Mouse (Mus musculus) mouse embryonic stem cell (cell line): ENCODE data around the gene Flcn.
"Not testable (repeated sequence)": the region's sequence is repeated elsewhere in the genome, so short reads cannot be mapped to it uniquely, and the experiment has no call there.

Experiments
- in situ Hi-C, 2 experiments: fragments of 300-500 bp; cut with MboI; formaldehyde crosslinking; loops; 1 replicate in 1 of 2; 3 replicates in 1 of 2; pipeline ENCODE4 v1.14.3; 2019 to 2020; ENCODE audit warnings: low sequenced_read_pairs in 2 of 2, low pct_unique_long_range_greater_than_20kb in 1 of 2, mixed read lengths in 1 of 2; ENCODE audit not compliant: unreplicated experiment in 1 of 2

Flcn gene

GRCm38 (mm10) chr11:59809670-59810474, at the start of gene Flcn:
Gene Flcn, minus strand, starts transcription at chr11:59810016.
- in situ Hi-C loops = no loop called here

DNA sequence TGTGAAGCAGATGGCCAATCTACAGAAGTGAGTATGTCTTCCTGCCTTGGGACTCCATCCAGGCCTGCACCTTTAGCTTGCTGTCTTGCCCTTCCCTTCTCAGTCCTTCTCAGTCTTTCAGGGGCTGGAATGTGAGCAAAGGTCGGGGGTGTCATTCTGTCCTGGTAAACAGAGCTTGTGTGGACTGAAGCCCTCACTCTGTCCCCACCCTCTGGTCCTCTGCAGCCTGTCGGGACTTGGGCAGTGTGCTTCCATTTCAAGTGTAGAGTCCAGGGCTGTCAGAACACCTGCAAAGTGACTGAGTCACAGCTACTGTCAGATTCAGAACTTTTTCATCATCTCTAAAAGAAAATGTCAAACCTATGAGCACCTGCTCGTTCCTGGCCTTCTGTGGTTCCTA, 43.0 kb upstream of the Flcn start:
- in situ Hi-C loops = no loop called here

- in situ Hi-C loops = no loop called here
Measured at GRCm38 (mm10) chr11:59847891-59848884, 38.4 kb upstream of the Flcn start.

GRCm38 (mm10) chr11:59847131-59847530, 37.3 kb upstream of the Flcn start:
- in situ Hi-C loops = no loop called here

- in situ Hi-C loops = no loop called here
Measured at GRCm38 (mm10) chr11:59846311-59846710, 36.5 kb upstream of the Flcn start.

DNA sequence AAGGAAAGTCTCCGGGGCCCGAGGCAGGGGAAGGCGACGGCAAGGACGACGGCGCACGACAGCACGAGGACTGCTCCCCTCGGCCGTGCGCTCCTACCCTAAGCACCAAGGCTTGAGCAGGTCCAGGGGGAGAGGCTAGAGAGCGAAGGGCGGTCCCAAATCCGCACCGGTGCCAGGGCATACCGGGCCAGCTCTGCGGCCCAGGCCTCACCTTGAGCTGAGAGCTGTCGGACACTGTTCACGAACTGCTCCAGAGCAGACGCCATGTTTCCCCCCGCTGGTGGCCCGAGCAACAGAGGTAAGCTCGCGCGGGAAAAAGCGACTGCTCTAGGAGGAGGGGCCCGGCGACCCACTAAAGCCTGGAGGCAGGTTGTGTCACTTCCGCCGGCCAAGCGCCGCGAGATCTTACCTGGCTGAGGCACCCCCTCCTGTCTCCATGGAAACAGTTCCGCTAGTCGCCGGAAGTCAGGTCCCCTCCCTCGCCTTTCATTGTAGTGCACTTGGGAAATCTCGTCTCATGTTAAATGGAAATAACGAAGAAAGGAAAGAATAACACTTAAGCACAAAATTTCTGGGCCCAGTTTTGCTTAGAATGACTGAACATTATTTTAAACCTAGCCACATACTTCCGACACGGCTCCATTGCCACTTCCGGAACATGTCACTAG, 29.8 kb upstream of the Flcn start, which contains the start of gene Cops3:
Cops3 (minus strand) TSS at position 380 of the 668 bp plus-strand sequence.
- in situ Hi-C loops = no loop called here

DNA sequence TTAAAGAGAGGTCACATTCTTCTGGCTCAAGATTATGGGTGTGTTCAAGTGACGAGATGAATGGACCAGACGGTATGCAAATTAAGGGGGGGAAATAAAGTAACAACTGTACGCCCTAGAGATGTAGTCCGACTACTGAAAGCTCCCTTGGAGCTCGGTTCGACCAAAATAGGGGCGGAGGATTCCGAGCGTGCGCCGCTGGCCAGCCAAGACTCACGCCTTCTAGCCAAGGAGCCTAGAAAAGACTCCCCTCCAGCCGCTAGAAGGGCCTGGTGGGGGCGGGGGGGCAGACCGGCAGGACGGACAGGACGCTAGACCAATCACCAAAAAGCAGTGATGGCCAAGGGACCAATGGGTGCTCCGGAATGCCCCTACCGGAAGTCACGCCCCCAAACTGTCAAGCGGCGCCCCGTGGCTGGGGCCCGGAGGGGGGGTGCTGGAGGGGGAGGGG, 29.2 kb upstream of the Flcn start, which contains the start of gene Nt5m:
Nt5m (plus strand) TSS at position 440 of the 451 bp plus-strand sequence.
- in situ Hi-C loops = no loop called here

DNA sequence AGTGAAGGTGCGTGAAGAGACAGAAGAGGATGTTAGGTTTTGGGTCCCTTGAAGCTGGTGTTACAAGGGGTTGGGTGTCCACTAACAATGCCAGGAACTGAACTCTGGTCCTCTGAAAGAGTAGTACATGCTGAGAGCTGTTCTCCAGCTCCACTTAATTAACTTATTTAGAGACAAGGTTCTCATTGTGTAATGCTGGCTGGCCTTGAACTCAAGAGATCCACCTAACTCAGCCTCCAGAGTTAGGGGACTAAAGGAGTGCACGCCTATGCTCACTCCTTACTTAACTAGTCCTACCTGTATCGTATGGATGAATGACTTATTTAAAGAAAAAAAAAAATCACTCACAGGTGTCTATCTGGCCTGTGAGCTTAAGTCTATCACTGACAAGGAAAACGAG, 28.6 kb upstream of the Flcn start:
- in situ Hi-C loops = no loop called here

GRCm38 (mm10) chr11:59837789-59838188, 28.0 kb upstream of the Flcn start:
- in situ Hi-C loops = not testable (repeated sequence)

- in situ Hi-C loops = no loop called here
Measured at GRCm38 (mm10) chr11:59821625-59822024, 11.8 kb upstream of the Flcn start.

GRCm38 (mm10) chr11:59817916-59818315, 8.1 kb upstream of the Flcn start:
- in situ Hi-C loops = no loop called here

GRCm38 (mm10) chr11:59815482-59816065, 5.8 kb upstream of the Flcn start:
- in situ Hi-C loops = no loop called here

- in situ Hi-C loops = no loop called here
Measured at GRCm38 (mm10) chr11:59814936-59815335, 5.1 kb upstream of the Flcn start.

DNA sequence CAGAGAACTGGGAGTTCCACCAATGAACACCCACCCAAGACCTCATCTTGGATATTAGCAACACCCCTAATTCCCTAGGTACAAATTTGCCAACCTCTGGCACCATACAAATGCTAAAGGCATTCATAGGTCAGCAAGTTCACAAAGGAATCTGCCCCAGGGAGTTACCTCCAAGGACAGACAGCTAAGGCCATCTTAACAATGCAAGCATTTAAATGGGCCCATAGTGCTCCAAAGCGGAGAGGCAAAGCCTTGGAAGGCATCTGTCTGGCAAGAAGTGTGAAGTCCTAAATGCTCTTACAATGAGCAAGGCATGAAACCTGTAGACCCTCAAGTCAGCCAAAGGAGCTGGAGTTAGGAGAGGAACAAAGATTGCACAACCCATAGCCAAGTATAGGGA, 4.5 kb upstream of the Flcn start:
- in situ Hi-C loops = no loop called here

GRCm38 (mm10) chr11:59813276-59813675, 3.5 kb upstream of the Flcn start:
- in situ Hi-C loops = no loop called here

GRCm38 (mm10) chr11:59811211-59811610, 1.4 kb upstream of the Flcn start:
- in situ Hi-C loops = no loop called here

DNA sequence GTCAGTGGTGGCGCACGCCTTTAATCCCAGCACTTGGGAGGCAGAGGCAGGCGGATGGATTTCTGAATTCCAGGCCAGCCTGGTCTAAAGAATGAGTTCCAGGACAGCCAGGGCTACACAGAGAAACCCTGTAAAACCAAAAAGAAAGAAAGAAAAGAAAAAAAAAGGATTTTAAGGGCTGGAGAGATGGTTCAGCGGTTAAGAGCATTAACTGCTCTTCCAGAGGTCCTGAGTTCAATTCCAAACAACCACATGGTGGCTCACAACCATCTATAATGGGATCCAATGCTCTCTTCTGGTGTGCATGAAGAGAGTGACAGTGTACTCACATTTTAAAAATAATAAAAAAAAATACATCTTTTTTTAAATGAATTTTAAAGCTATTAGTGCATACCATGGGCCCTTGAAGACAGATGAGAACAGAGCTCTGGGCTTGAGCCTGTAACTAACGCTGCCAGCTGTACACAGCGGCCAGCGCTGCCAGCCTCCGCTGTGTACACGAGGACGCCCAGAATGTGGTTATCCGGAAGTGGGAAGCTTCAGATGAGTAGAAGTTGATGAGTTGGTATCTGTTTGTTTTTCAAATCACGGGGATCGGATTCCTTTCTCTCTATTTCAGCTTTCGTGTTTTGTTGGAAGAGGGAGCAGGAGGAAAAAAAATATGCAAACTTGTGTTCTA, 803 bp upstream of the Flcn start:
- in situ Hi-C loops = no loop called here
